Mouse (Mus musculus) heart, adult 2 months (tissue): ENCODE results near the gene Foxp4. TPM values are rescaled to one million over a fixed set of nuclear protein-coding genes. Genes with fewer than 3 reads are reported as not detected.

Experiments used
- DNase-seq, 2 experiments: peaks; one replicate each; pipeline ENCODE4 v3.0.0; 2021
- H3K27ac ChIP-seq: fragments of 200-600 bp; 2 replicates; pipeline ENCODE4 v1.8.1; 2022
- H3K27me3 ChIP-seq: fragments of 200-500 bp; 2 replicates; pipeline ENCODE4 v1.6.1; 2012; ENCODE audit warnings: mild to moderate bottlenecking, low read length, inconsistent platforms, mixed read lengths; ENCODE audit not compliant: control insufficient read depth, insufficient read depth
- H3K36me3 ChIP-seq: fragments of 200-500 bp; 2 replicates; pipeline ENCODE4 v1.6.1; 2012; ENCODE audit warnings: low read length, inconsistent platforms; ENCODE audit not compliant: control insufficient read depth, insufficient read depth
- H3K4me1 ChIP-seq: fragments of 200-500 bp; 2 replicates; pipeline ENCODE4 v1.6.1; 2011; ENCODE audit warnings: low read length; ENCODE audit not compliant: control insufficient read depth, insufficient read depth
- H3K4me3 ChIP-seq: fragments of 200-600 bp; 2 replicates; pipeline ENCODE4 v1.8.1; 2022
- H3K79me2 ChIP-seq: fragments of 200-500 bp; replicated peaks from 2 replicates; pipeline ENCODE4 v1.6.1; 2012; ENCODE audit warnings: mild to moderate bottlenecking, inconsistent platforms, low read length, moderate library complexity, mixed read lengths; ENCODE audit not compliant: control insufficient read depth, insufficient read depth
- H3K9ac ChIP-seq: fragments of 200-500 bp; 2 replicates; pipeline ENCODE4 v1.6.1; 2012; ENCODE audit warnings: low read depth, mild to moderate bottlenecking, control low read depth, inconsistent platforms, low read length, mixed read lengths
- CTCF ChIP-seq: fragments of 200-600 bp; IDR thresholded peaks from 2 replicates; pipeline ENCODE4 v1.8.1; 2022; ENCODE audit warnings: antibody characterized with exemption, mild to moderate bottlenecking, moderate library complexity
- EP300 ChIP-seq: fragments of 200-500 bp; IDR thresholded peaks from 2 replicates; pipeline ENCODE4 v1.6.1; 2011; ENCODE audit warnings: low read depth, low read length, control low read depth; ENCODE audit not compliant: insufficient read depth
- POLR2A ChIP-seq: fragments of 200-500 bp; IDR thresholded peaks from 2 replicates; pipeline ENCODE4 v1.6.1; 2011; ENCODE audit warnings: mild to moderate bottlenecking, low read depth, low read length, control low read depth; ENCODE audit not compliant: insufficient read depth
- WGBS: fragments of 180-500 bp; shearing (Covaris S2); methylation state at CpG from one replicate; pipeline ENCODE4 v1.1.7; 2018; 5-methylcytosine and 5-hydroxymethylcytosine counted together
- intact Hi-C: fragments of 180-260 bp; cut with DNase I; formaldehyde crosslinking; loops from one replicate; pipeline ENCODE4 v1.15.1; 2025
- polyA plus RNA-seq: library from polyadenylated mRNA; depleted of rRNA; stranded (reverse); fragments of >200 nt; gene quantifications from 2 replicates; pipeline ENCODE4 v1.2.3, GENCODE M21; 2012; rRNA removed
- total RNA-seq, 2 experiments: library from RNA; stranded (reverse); gene quantifications; 2 replicates each; pipeline ENCODE4 v1.2.3; 2021

Foxp4 gene
- total and polyA plus RNA-seq, 3 experiments: 10.0 to 13.7 (median 11.7) TPM

GRCm38 (mm10) chr17:47831772-47832171 is 92.7 kb downstream of the Foxp4 start:
- TF ChIP-seq CTCF (no peak), POLR2A (no peak), EP300 (no peak)
- Histone ChIP-seq H3K4me3 (no peak overlapping the region), H3K27me3 (no peaks in the 10 kb centered on the region), H3K27ac (no peak overlapping the region), H3K36me3 (no peaks in the 10 kb centered on the region), H3K9ac (no peak overlapping the region), H3K79me2 (no peaks in the 10 kb centered on the region), H3K4me1 (no peaks in the 10 kb centered on the region)
- intact Hi-C loops: no loop called here
- no peak for DNase-seq
- 74% methylated on average over 5 of the region's 5 CpGs for WGBS

- H3K4me1 ChIP-seq: no peaks in the 10 kb centered on the region
- WGBS: 64% methylated on average over 9 of the region's 9 CpGs
- no peaks in the 10 kb centered on the region for H3K36me3 ChIP-seq
- no peaks in the 10 kb centered on the region for H3K79me2 ChIP-seq
- DNase-seq: no peak
- TF ChIP-seq POLR2A (no peak), CTCF (no peak), EP300 (no peak)
- no peak overlapping the region for H3K4me3 ChIP-seq
- intact Hi-C loops: no loop called here
- no peak overlapping the region for H3K27ac ChIP-seq
- H3K27me3 ChIP-seq: no peaks in the 10 kb centered on the region
- no peak overlapping the region for H3K9ac ChIP-seq
Measured at GRCm38 (mm10) chr17:47831161-47831560, 93.3 kb downstream of the Foxp4 start.

GRCm38 (mm10) chr17:47821339-47821738 is 103.1 kb downstream of the Foxp4 start:
- no peak overlapping the region for H3K27ac ChIP-seq
- H3K9ac ChIP-seq: no peak overlapping the region
- 82% methylated on average over 8 of the region's 8 CpGs for WGBS
- no peaks in the 10 kb centered on the region for H3K79me2 ChIP-seq
- no peak for DNase-seq
- no peaks in the 10 kb centered on the region for H3K27me3 ChIP-seq
- intact Hi-C loops: no loop called here
- TF ChIP-seq CTCF (no peak), EP300 (no peak), POLR2A (no peak)
- no peak overlapping the region for H3K4me3 ChIP-seq
- H3K4me1 ChIP-seq: no peaks in the 10 kb centered on the region
- H3K36me3 ChIP-seq: no peaks in the 10 kb centered on the region

GRCm38 (mm10) chr17:47818038-47818725 is 106.3 kb downstream of the Foxp4 start:
- H3K4me1 ChIP-seq: peaks cover 1% of the 10 kb centered on the region; the same call in 1 of the 2 replicates
- H3K36me3 ChIP-seq: no peaks in the 10 kb centered on the region
- no peaks in the 10 kb centered on the region for H3K79me2 ChIP-seq
- H3K9ac ChIP-seq: no peak overlapping the region
- no peak for DNase-seq
- H3K27me3 ChIP-seq: no peaks in the 10 kb centered on the region
- intact Hi-C loops: no loop called here
- no peak overlapping the region for H3K4me3 ChIP-seq
- H3K27ac ChIP-seq: no peak overlapping the region
- no peak for TF ChIP-seq POLR2A
- no peak for TF ChIP-seq EP300
- no peak for TF ChIP-seq CTCF
- WGBS: 89% methylated on average over 13 of the region's 13 CpGs

Other genes with a start within 250 kb of the Foxp4 start
- 100 to 1,000 TPM; 113 to 125 TPM for gene Tomm6, start 236.3 kb downstream of the Foxp4 start, total RNA-seq
- 53.9 and 68.1 TPM in 2 replicates for gene Tomm6, start 236.3 kb downstream of the Foxp4 start, polyA plus RNA-seq
- gene Frs3, start 235.6 kb downstream of the Foxp4 start, total RNA-seq: 1 to 10 TPM; 4.8 to 5.2 TPM
- 10.8 and 11.7 TPM in 2 replicates for gene Frs3, start 235.6 kb downstream of the Foxp4 start, polyA plus RNA-seq
- under 1 TPM; 0.78 to 0.89 TPM for gene Gm21981, start 230.2 kb downstream of the Foxp4 start, total RNA-seq
- gene Gm21981, start 230.2 kb downstream of the Foxp4 start, polyA plus RNA-seq: 0.73 and 1.2 TPM in 2 replicates
- 1 to 10 TPM; 3.7 to 3.9 TPM for gene Prickle4, start 229.9 kb downstream of the Foxp4 start, total RNA-seq
- 4.0 and 8.3 TPM in 2 replicates for gene Prickle4, start 229.9 kb downstream of the Foxp4 start, polyA plus RNA-seq
- not detected for gene Pgc, start 197.8 kb downstream of the Foxp4 start, total RNA-seq
- gene Pgc, start 197.8 kb downstream of the Foxp4 start, polyA plus RNA-seq: 0.59 TPM in 2 replicates
- gene Tfeb, start 187.6 kb downstream of the Foxp4 start, total RNA-seq: 10 to 100 TPM; 36.8 to 42.7 TPM
- 33.5 and 35.1 TPM in 2 replicates for gene Tfeb, start 187.6 kb downstream of the Foxp4 start, polyA plus RNA-seq
- gene Mdfi, start 90.0 kb downstream of the Foxp4 start, total RNA-seq: 1 to 10 TPM; 1.8 to 2.0 TPM
- 9.6 and 11.1 TPM in 2 replicates for gene Mdfi, start 90.0 kb downstream of the Foxp4 start, polyA plus RNA-seq
- gene 1700122O11Rik, start 113.6 kb upstream of the Foxp4 start, total RNA-seq: not detected
- gene 1700122O11Rik, start 113.6 kb upstream of the Foxp4 start, polyA plus RNA-seq: not detected in 2 replicates
- not detected for gene 1700067P10Rik, start 164.7 kb upstream of the Foxp4 start, total RNA-seq
- gene 1700067P10Rik, start 164.7 kb upstream of the Foxp4 start, polyA plus RNA-seq: not detected in 2 replicates
- not detected for gene 9830107B12Rik, start 221.6 kb upstream of the Foxp4 start, total RNA-seq
- 0.06 and 0.08 TPM in 2 replicates for gene 9830107B12Rik, start 221.6 kb upstream of the Foxp4 start, polyA plus RNA-seq
- not detected for gene A530064D06Rik, start 242.6 kb upstream of the Foxp4 start, total RNA-seq
- gene A530064D06Rik, start 242.6 kb upstream of the Foxp4 start, polyA plus RNA-seq: 0.18 and 0.20 TPM in 2 replicates